Mouse (Mus musculus): ENCODE data around the gene Plk5. TPM values are rescaled to one million over a fixed set of nuclear protein-coding genes. Genes with fewer than 3 reads are reported as not detected.

Gene Plk5
- total and polyA plus RNA-seq, 3 experiments = not detected

DNA sequence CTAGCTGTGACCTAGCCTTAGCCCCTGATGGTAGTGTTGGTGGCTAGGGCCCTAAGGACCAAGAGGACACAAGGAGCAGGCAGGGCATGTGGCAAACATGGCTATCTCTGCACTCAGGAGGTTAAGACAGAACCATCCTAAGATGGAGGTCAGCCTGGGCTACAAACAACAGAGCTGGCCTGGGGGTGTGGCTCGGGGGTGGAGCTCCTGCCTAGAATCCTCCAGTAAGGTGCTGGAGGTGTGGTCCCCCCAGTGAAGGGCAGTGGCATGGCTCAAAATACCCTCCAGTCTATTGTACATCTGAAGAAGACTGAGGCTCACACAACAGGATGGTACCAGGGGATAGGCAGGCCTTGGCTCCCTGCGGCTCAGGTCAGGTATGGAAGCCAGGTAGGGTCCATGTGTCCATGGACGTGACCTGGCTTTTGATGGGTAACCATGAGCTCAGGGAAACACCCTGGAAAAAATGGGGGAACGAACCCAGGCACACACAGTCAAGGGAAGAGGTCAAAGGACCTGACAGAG is 27.9 kb downstream of the Plk5 start:
- Histone ChIP-seq H3K4me3 (replicated peaks in 1 of 3; ENCODE audit: low read depth in 2 of 3, low read length in 2 of 3, poor library complexity in 1 of 3) (no peak overlapping the region), H3K27ac (ENCODE audit: insufficient read depth, low read depth) (no peak overlapping the region), H3K9ac (ENCODE audit: insufficient read depth, low read depth) (no peak overlapping the region), H3K27me3 (replicated peaks) (no peaks in the 10 kb centered on the region), H3K36me3 (replicated peaks in 1 of 2; ENCODE audit: control insufficient read depth in 1 of 2, insufficient read depth in 1 of 2, low read length in 1 of 2) (peaks cover 17 to 49% of the 10 kb centered on the region in 2 experiments), H3K4me2 (ENCODE audit: insufficient read depth, low read depth, poor library complexity, severe bottlenecking) (no peak overlapping the region), H3K4me1 (ENCODE audit: control insufficient read depth in 1 of 2, insufficient read depth in 2 of 2) (peaks cover 35 to 49% of the 10 kb centered on the region in 2 experiments), H3K9me3 (replicated peaks; ENCODE audit: low read length) (no peaks in the 10 kb centered on the region), H3K79me2 (replicated peaks; ENCODE audit: control insufficient read depth, extremely low read depth, insufficient read depth, poor library complexity, severe bottlenecking) (no peaks in the 10 kb centered on the region)
- in situ Hi-C loops (cut with MboI; ENCODE audit: low pct_ligation_motif_present, low pct_unique_long_range_greater_than_20kb, low sequenced_read_pairs) (no loop called here), dilution Hi-C loops (cut with MboI; ENCODE audit: extremely low pct_ligation_motif_present, extremely low pct_unique_long_range_greater_than_20kb, low sequenced_read_pairs) (no loop called here)
- TF ChIP-seq TCF12 (IDR thresholded peaks at IDR 0.05; ENCODE audit: low read depth, low read length) = no peak
- TF ChIP-seq JUN (IDR thresholded peaks at IDR 0.05; ENCODE audit: insufficient read depth, low read depth, low read length) = no peak
- no peak for TF ChIP-seq PAX5 (IDR thresholded peaks at IDR 0.05; ENCODE audit: low read length)
- no peak for TF ChIP-seq IRF4 (IDR thresholded peaks at IDR 0.05; ENCODE audit: low read depth, low read length)
- no peak for TF ChIP-seq HCFC1 (IDR thresholded peaks at IDR 0.05; ENCODE audit: low read depth, low read length)
- TF ChIP-seq POLR2A (IDR thresholded peaks at IDR 0.05; ENCODE audit: low read depth, low read length) = no peak
- no peak for TF ChIP-seq EP300 (IDR thresholded peaks at IDR 0.05; ENCODE audit: low read length)
- no peak for TF ChIP-seq JUND (conservative IDR thresholded peaks at IDR 0.05; ENCODE audit: low read depth, low read length)
- no peak for TF ChIP-seq BHLHE40 (IDR thresholded peaks at IDR 0.05; ENCODE audit: low read depth, low read length)
- no peak for TF ChIP-seq ZKSCAN1 (IDR thresholded peaks at IDR 0.05; ENCODE audit: borderline replicate concordance, low read depth, low read length)
- no peak for TF ChIP-seq MXI1 (IDR thresholded peaks at IDR 0.05; ENCODE audit: low read depth, low read length)
- no peak for TF ChIP-seq ETS1 (conservative IDR thresholded peaks at IDR 0.05; ENCODE audit: low read depth, low read length)
- TF ChIP-seq POLR2AphosphoS2 (IDR thresholded peaks at IDR 0.05; ENCODE audit: low read depth, low read length) = no peak
- no peak for TF ChIP-seq SIN3A (IDR thresholded peaks at IDR 0.05; ENCODE audit: low read length)
- no peak for TF ChIP-seq CTCF (conservative IDR thresholded peaks at IDR 0.05 in 1 of 2, IDR thresholded peaks at IDR 0.05 in 1 of 2; ENCODE audit: low read depth in 2 of 2, low read length in 2 of 2)
- DNase-seq (ENCODE audit: extremely low read depth) = no peak

DNA sequence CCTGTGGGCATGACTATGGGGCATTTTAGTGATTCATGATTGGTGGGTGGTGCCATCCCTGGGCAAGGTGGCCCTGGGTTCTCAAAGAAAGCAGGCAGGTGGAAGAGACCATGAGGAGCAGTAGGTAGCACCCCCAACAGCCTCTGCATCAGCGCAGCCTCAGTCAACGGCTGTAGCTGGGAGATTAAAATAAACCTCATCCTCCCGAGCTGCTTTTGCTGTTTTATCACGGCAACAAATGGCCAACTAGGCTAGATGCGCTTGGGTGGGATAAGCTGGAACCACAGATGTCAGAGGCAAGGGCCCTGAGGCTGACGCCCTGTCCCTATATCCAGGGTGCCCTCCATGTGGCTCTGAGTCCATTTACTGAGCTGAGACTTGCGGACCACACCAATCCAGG is 28.4 kb downstream of the Plk5 start:
- Histone ChIP-seq H3K9me3 (replicated peaks; ENCODE audit: low read length) (no peaks in the 10 kb centered on the region), H3K27me3 (replicated peaks) (no peaks in the 10 kb centered on the region), H3K27ac (ENCODE audit: insufficient read depth, low read depth) (no peak overlapping the region), H3K79me2 (replicated peaks; ENCODE audit: control insufficient read depth, extremely low read depth, insufficient read depth, poor library complexity, severe bottlenecking) (no peaks in the 10 kb centered on the region), H3K4me1 (ENCODE audit: control insufficient read depth in 1 of 2, insufficient read depth in 2 of 2) (peaks cover 35 to 52% of the 10 kb centered on the region in 2 experiments), H3K9ac (ENCODE audit: insufficient read depth, low read depth) (no peak overlapping the region), H3K36me3 (replicated peaks in 1 of 2; ENCODE audit: control insufficient read depth in 1 of 2, insufficient read depth in 1 of 2, low read length in 1 of 2) (peaks cover 17 to 49% of the 10 kb centered on the region in 2 experiments), H3K4me2 (ENCODE audit: insufficient read depth, low read depth, poor library complexity, severe bottlenecking) (no peak overlapping the region), H3K4me3 (replicated peaks in 1 of 3; ENCODE audit: low read depth in 2 of 3, low read length in 2 of 3, poor library complexity in 1 of 3) (no peak overlapping the region)
- in situ Hi-C loops (cut with MboI; ENCODE audit: low pct_ligation_motif_present, low pct_unique_long_range_greater_than_20kb, low sequenced_read_pairs) (loop anchor here (5.0 kb wide), 1 partner anchor 43 kb away; no protein-coding TSS in a partner anchor), dilution Hi-C loops (cut with MboI; ENCODE audit: extremely low pct_ligation_motif_present, extremely low pct_unique_long_range_greater_than_20kb, low sequenced_read_pairs) (no loop called here)
- no peak for DNase-seq (ENCODE audit: extremely low read depth)
- TF ChIP-seq MAZ (IDR thresholded peaks at IDR 0.05; ENCODE audit: low read depth, low read length) (no peak), UBTF (IDR thresholded peaks at IDR 0.05; ENCODE audit: low read depth, low read length) (no peak), MAFK (IDR thresholded peaks at IDR 0.05; ENCODE audit: insufficient replicate concordance, low read length) (no peak), CHD2 (IDR thresholded peaks at IDR 0.05; ENCODE audit: low read length) (no peak), RAD21 (IDR thresholded peaks at IDR 0.05; ENCODE audit: low read depth, low read length) (no peak), POLR2AphosphoS2 (IDR thresholded peaks at IDR 0.05; ENCODE audit: low read depth, low read length) (no peak), KAT2A (IDR thresholded peaks at IDR 0.05; ENCODE audit: insufficient replicate concordance, low read length) (no peak), ZC3H11A (IDR thresholded peaks at IDR 0.05; ENCODE audit: low read depth, low read length) (no peak), NRF1 (IDR thresholded peaks at IDR 0.05; ENCODE audit: low read depth, low read length) (no peak), ELF1 (IDR thresholded peaks at IDR 0.05; ENCODE audit: low read depth, low read length) (no peak), E2F4 (IDR thresholded peaks at IDR 0.05; ENCODE audit: insufficient replicate concordance, low read depth, low read length) (no peak), JUN (IDR thresholded peaks at IDR 0.05; ENCODE audit: insufficient read depth, low read depth, low read length) (no peak), GABPA (IDR thresholded peaks at IDR 0.05; ENCODE audit: insufficient replicate concordance, low read depth, low read length) (no peak), SIN3A (IDR thresholded peaks at IDR 0.05; ENCODE audit: low read length) (no peak), EP300 (IDR thresholded peaks at IDR 0.05; ENCODE audit: low read length) (no peak), USF2 (conservative IDR thresholded peaks at IDR 0.05; ENCODE audit: low read depth, low read length) (no peak), JUND (conservative IDR thresholded peaks at IDR 0.05; ENCODE audit: low read depth, low read length) (no peak), MXI1 (IDR thresholded peaks at IDR 0.05; ENCODE audit: low read depth, low read length) (no peak), ZNF384 (IDR thresholded peaks at IDR 0.05; ENCODE audit: low read depth, low read length) (no peak), POLR2A (IDR thresholded peaks at IDR 0.05; ENCODE audit: low read depth, low read length) (no peak)

Data from CH12.LX (cell line).